Mouse (Mus musculus): ENCODE measurements around the gene Olfr1362.

Olfr1362 gene

DNA sequence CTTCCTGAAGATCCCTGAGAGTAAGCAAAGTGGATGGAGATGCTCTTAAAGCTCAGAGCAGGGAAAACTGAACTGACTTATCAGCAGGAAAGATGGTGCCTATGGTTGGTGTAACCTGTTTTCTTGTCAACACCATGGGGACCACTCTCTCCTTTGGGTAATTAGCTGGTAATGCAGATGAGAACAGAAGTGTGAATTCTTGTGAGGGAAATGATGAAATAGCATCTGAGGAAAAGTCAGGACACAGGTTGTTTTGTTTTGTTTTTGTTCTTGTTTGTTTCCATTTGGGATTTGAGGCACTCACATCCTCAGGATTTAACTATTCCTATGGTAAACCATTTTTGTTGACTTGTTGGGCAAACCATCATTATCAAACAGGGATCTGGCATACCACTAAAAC lies at the start of gene Olfr1362:
Gene Olfr1362 (minus strand): TSS at position 101 of the 400 bp plus-strand sequence.
- DNase-seq (ENCODE audit: low read depth), result no peak

DNA sequence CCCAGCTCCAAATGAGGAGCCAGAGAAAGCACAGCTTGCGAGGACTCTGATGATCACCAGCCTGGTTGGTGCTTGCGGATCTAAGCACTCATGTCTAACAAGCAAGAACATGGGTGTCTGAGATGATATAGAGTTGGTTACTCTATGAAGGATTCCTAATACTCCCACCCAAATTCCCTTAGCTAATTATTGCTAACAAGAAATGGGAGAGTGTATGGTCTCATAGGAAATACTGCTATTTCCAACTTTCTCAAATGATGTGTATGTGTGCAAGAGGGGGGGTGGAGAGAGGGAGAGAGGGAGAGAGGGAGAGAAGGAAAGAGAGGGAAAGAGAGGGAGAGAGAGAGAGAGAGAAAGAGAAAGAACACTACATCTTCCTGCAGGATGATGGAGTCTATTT lies 49.5 kb upstream of the Olfr1362 start, which contains the start of gene Olfr1361:
Gene Olfr1361 (minus strand): TSS at position 101 of the 400 bp plus-strand sequence.
- DNase-seq (ENCODE audit: low read depth), result no peak

DNA sequence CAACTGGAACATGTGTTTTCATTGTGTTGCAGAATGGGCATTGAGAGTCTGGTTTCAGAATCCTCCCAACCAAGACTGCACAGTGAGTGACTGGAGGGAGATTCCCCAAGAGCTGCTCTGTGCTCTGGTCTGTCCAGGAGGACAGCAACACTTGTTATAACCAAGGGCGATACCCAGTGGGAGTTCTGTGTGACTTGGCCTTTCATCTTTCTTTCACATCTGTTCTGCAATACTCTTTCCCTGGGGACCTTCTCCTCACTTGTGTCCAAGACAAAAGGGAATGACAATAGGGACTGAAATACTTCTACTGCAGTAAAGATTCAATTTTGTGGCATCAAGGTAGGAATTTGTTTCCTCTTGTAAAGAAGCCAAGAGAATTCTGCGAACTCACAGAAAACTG lies 28.6 kb upstream of the Olfr1362 start, which contains the start of gene Olfr11:
Gene Olfr11 (minus strand): TSS at position 101 of the 400 bp plus-strand sequence.
- DNase-seq (ENCODE audit: low read depth), result no peak

DNA sequence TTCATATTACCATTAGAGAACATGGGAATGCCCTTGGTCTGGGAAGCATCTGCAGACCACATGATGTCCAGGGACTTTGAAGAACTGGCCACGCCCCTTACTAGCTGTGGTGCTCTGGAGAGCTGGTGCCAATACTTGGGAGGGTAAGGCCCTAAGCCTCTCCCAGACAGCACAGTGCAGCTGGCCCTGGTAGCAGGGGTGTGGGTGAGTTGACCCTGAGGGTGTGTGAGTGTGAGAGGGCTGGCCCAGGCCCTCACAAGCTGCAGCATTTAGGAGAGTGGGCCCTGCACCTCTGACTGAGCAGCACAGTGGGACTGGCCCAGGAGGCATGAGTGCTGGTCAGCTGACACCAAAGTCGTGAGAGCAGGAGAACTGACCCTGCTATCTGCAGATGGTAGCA lies 22.2 kb downstream of the Olfr1362 start:
- DNase-seq (ENCODE audit: low read depth), result no peak

DNA sequence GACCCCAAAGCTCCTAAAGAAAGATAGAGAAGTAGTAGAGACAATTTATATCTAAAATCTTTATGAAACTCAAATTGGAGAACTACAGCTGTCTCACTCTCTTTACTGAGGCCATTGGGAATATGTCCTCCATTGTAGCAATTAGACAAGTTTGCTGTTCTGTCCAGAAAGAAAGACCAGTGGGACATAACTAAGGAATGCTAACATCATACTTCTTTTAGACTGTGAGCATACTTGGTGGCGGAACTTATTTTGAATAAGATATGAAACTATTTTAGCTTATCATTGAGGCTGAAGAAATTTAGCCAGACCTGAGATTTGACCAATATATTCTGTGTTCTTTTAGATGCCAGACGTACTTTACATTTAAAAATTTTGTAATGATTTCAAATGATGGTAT lies 32.2 kb downstream of the Olfr1362 start, which contains the start of gene Olfr1364:
Gene Olfr1364 (minus strand): TSS at position 101 of the 400 bp plus-strand sequence.
- DNase-seq (ENCODE audit: low read depth), result no peak

Data from induced T-regulatory cell, adult 2 months (primary cell).